Mouse (Mus musculus) lung, embryonic 16.5 days (tissue): Measurements from ENCODE around the gene Mta3. TPM values are rescaled to one million over a fixed set of nuclear protein-coding genes. Genes with fewer than 3 reads are reported as not detected.
A peak's percentile ranks its signal among the peaks of the same experiment; 100 is the strongest.
"Not testable (repeated sequence)": the region's sequence is repeated elsewhere in the genome, so short reads cannot be mapped to it uniquely, and the experiment has no call there.

Experiments used
- ATAC-seq: fragments of 200-750 bp; cut with Nextera tagmentation; 2 replicates; pipeline ENCODE4 v1.8.0; 2017; ENCODE audit warnings: low read depth, mild to moderate bottlenecking, moderate library complexity
- H3K27ac ChIP-seq: fragments of 300-500 bp; sonication (generic); 2 replicates; pipeline ENCODE4 v1.5.1; 2014; ENCODE audit warnings: mild to moderate bottlenecking, control low read depth, low read length
- H3K27me3 ChIP-seq: fragments of 300-500 bp; sonication (generic); 2 replicates; pipeline ENCODE4 v1.6.1; 2014; ENCODE audit warnings: low read depth, low read length, mixed read lengths; ENCODE audit not compliant: control insufficient read depth, insufficient read depth
- H3K36me3 ChIP-seq: fragments of 300-500 bp; sonication (generic); 2 replicates; pipeline ENCODE4 v1.6.1; 2014; ENCODE audit warnings: low read length; ENCODE audit not compliant: control insufficient read depth, insufficient read depth
- H3K4me1 ChIP-seq: fragments of 300-500 bp; sonication (generic); replicated peaks from 2 replicates; pipeline ENCODE4 v1.6.1; 2014; ENCODE audit warnings: low read length, mixed read lengths; ENCODE audit not compliant: control insufficient read depth, insufficient read depth
- H3K4me2 ChIP-seq: fragments of 300-500 bp; sonication (generic); 2 replicates; pipeline ENCODE4 v1.6.1; 2014; ENCODE audit warnings: low read depth, low read length, control low read depth
- H3K4me3 ChIP-seq: fragments of 300-500 bp; sonication (generic); 2 replicates; pipeline ENCODE4 v1.5.1; 2014; ENCODE audit warnings: mild to moderate bottlenecking, low read length, control low read depth
- H3K9ac ChIP-seq: fragments of 300-500 bp; sonication (generic); 2 replicates; pipeline ENCODE4 v1.6.1; 2014; ENCODE audit warnings: low read length, control low read depth
- H3K9me3 ChIP-seq: fragments of 300-500 bp; sonication (generic); 2 replicates; pipeline ENCODE4 v1.6.1; 2016; ENCODE audit warnings: low read length; ENCODE audit not compliant: control insufficient read depth
- WGBS: fragments of 180-500 bp; shearing (Covaris S2); extraction: QIAGEN DNeasy Blood & Tissue Kit; methylation state at CpG from one replicate; pipeline ENCODE4 v1.1.7; 2014; 5-methylcytosine and 5-hydroxymethylcytosine counted together
- polyA plus RNA-seq: library from polyadenylated mRNA; unstranded; fragments of >200 nt; fragmentation: Nextera tagmentation; extraction: Ambion mirVana; gene quantifications from 2 replicates; pipeline ENCODE4 v1.2.1, GENCODE M21; 2015

Mta3 gene
- polyA plus RNA-seq, 1 experiment from 2014 or later, result 41.4 TPM

- peak overlapping the region; percentile 88 for H3K4me2 ChIP-seq
- under 1% methylated on average over 19 of the region's 19 CpGs for WGBS
Measured at GRCm38 (mm10) chr17:83706594-83707126, 697 bp downstream of the Mta3 start.

GRCm38 (mm10) chr17:83707372-83707771, 1.4 kb downstream of the Mta3 start:
- peak overlapping the region; percentile 68 for H3K4me3 ChIP-seq
- peak overlapping the region; percentile 96; the same call in 1 of the 2 replicates for H3K27ac ChIP-seq
- WGBS, result 67% methylated on average over 4 of the region's 4 CpGs

More at GRCm38 (mm10) chr17:83706594-83707126, 697 bp downstream of the Mta3 start:
- peak; percentile 73 for ATAC-seq
- Histone ChIP-seq H3K27ac (peak overlapping the region; percentile 96), H3K9ac (peak overlapping the region; percentile 86), H3K9me3 (no peaks in the 10 kb centered on the region), H3K4me3 (peak overlapping the region; percentile 68), H3K27me3 (no peaks in the 10 kb centered on the region), H3K4me1 (peaks cover 18% of the 10 kb centered on the region), H3K36me3 (no peaks in the 10 kb centered on the region; the same call in 1 of the 2 replicates)

GRCm38 (mm10) chr17:83707846-83708245, 1.9 kb downstream of the Mta3 start:
- H3K27ac ChIP-seq, result no peak overlapping the region
- H3K4me1 ChIP-seq, result peaks cover 18% of the 10 kb centered on the region
- WGBS, result 83% methylated on average over 6 of the region's 6 CpGs
- peak overlapping the region; percentile 88; the same call in 1 of the 2 replicates for H3K4me2 ChIP-seq
- H3K27me3 ChIP-seq, result no peaks in the 10 kb centered on the region
- no peaks in the 10 kb centered on the region for H3K9me3 ChIP-seq
- peak overlapping the region; percentile 8; the same call in 1 of the 2 replicates for H3K9ac ChIP-seq
- no peak overlapping the region for H3K4me3 ChIP-seq
- ATAC-seq, result no peak
- no peaks in the 10 kb centered on the region; the same call in 1 of the 2 replicates for H3K36me3 ChIP-seq

More at GRCm38 (mm10) chr17:83707372-83707771, 1.4 kb downstream of the Mta3 start:
- no peaks in the 10 kb centered on the region for H3K9me3 ChIP-seq
- H3K4me1 ChIP-seq, result peaks cover 18% of the 10 kb centered on the region
- ATAC-seq, result no peak
- H3K36me3 ChIP-seq, result no peaks in the 10 kb centered on the region; the same call in 1 of the 2 replicates
- peak overlapping the region; percentile 88 for H3K4me2 ChIP-seq
- H3K27me3 ChIP-seq, result no peaks in the 10 kb centered on the region
- peak overlapping the region; percentile 86; the same call in 1 of the 2 replicates for H3K9ac ChIP-seq

- H3K36me3 ChIP-seq, result no peaks in the 10 kb centered on the region; the same call in 1 of the 2 replicates
- H3K4me3 ChIP-seq, result no peak overlapping the region
- H3K9ac ChIP-seq, result peak overlapping the region; percentile 8; the same call in 1 of the 2 replicates
- no peaks in the 10 kb centered on the region for H3K9me3 ChIP-seq
- H3K4me2 ChIP-seq, result no peak overlapping the region
- no peak for ATAC-seq
- 60% methylated on average over 10 of the region's 10 CpGs for WGBS
- no peaks in the 10 kb centered on the region for H3K27me3 ChIP-seq
- no peak overlapping the region for H3K27ac ChIP-seq
- H3K4me1 ChIP-seq, result peaks cover 18% of the 10 kb centered on the region
Measured at GRCm38 (mm10) chr17:83708256-83708655, 2.3 kb downstream of the Mta3 start.

GRCm38 (mm10) chr17:83708891-83709290, 2.9 kb downstream of the Mta3 start:
- no peaks in the 10 kb centered on the region for H3K9me3 ChIP-seq
- no peak overlapping the region for H3K4me3 ChIP-seq
- no peak for ATAC-seq
- H3K27me3 ChIP-seq, result no peaks in the 10 kb centered on the region
- H3K4me2 ChIP-seq, result no peak overlapping the region
- H3K9ac ChIP-seq, result no peak overlapping the region
- 86% methylated on average over 6 of the region's 6 CpGs for WGBS
- H3K4me1 ChIP-seq, result peaks cover 18% of the 10 kb centered on the region
- no peak overlapping the region for H3K27ac ChIP-seq
- no peaks in the 10 kb centered on the region; the same call in 1 of the 2 replicates for H3K36me3 ChIP-seq

- ATAC-seq, result not testable (repeated sequence)
Measured at GRCm38 (mm10) chr17:83709517-83709916, 3.6 kb downstream of the Mta3 start.

GRCm38 (mm10) chr17:83710639-83711038, 4.7 kb downstream of the Mta3 start:
- Histone ChIP-seq H3K27me3 (no peaks in the 10 kb centered on the region), H3K27ac (no peak overlapping the region), H3K4me3 (no peak overlapping the region), H3K9ac (no peak overlapping the region), H3K4me2 (no peak overlapping the region), H3K36me3 (peaks cover 2% of the 10 kb centered on the region; the same call in 1 of the 2 replicates), H3K4me1 (peaks cover 8% of the 10 kb centered on the region), H3K9me3 (no peaks in the 10 kb centered on the region)
- ATAC-seq, result no peak
- WGBS, result 75% methylated on average over 8 of the region's 8 CpGs

More at GRCm38 (mm10) chr17:83709517-83709916, 3.6 kb downstream of the Mta3 start:
- H3K4me1 ChIP-seq, result peaks cover 17% of the 10 kb centered on the region
- not testable (repeated sequence) for H3K9me3 ChIP-seq, H3K36me3 ChIP-seq, H3K4me2 ChIP-seq, H3K9ac ChIP-seq, H3K27me3 ChIP-seq, H3K27ac ChIP-seq, H3K4me3 ChIP-seq
- WGBS, result 71% methylated on average over 3 of the region's 3 CpGs

- no peak overlapping the region for H3K4me3 ChIP-seq
- H3K36me3 ChIP-seq, result peaks cover 16% of the 10 kb centered on the region
- no peaks in the 10 kb centered on the region for H3K27me3 ChIP-seq
- H3K9ac ChIP-seq, result no peak overlapping the region
- no peak overlapping the region for H3K4me2 ChIP-seq
- no peak for ATAC-seq
- 95% methylated on average over 9 of the region's 9 CpGs for WGBS
- H3K4me1 ChIP-seq, result peaks cover 7% of the 10 kb centered on the region
- H3K27ac ChIP-seq, result no peak overlapping the region
- H3K9me3 ChIP-seq, result no peaks in the 10 kb centered on the region
Measured at GRCm38 (mm10) chr17:83712341-83712740, 6.4 kb downstream of the Mta3 start.

- no peak overlapping the region for H3K27ac ChIP-seq
- H3K4me1 ChIP-seq, result no peaks in the 10 kb centered on the region
- WGBS, result 81% methylated on average over 12 of the region's 12 CpGs
- H3K9me3 ChIP-seq, result no peaks in the 10 kb centered on the region
- no peak overlapping the region for H3K4me2 ChIP-seq
- no peaks in the 10 kb centered on the region for H3K27me3 ChIP-seq
- peaks cover 19% of the 10 kb centered on the region for H3K36me3 ChIP-seq
- ATAC-seq, result no peak
- H3K4me3 ChIP-seq, result no peak overlapping the region
- H3K9ac ChIP-seq, result no peak overlapping the region
Measured at GRCm38 (mm10) chr17:83720449-83720848, 14.5 kb downstream of the Mta3 start.
